Mouse (Mus musculus): ENCODE data around the gene Tshz3. TPM values are rescaled to one million over a fixed set of nuclear protein-coding genes. Genes with fewer than 3 reads are reported as not detected.

The Tshz3 gene
- total and polyA plus RNA-seq, 3 experiments = not detected

- Histone ChIP-seq H3K4me1 (ENCODE audit: control insufficient read depth in 1 of 2, insufficient read depth in 2 of 2, low read length in 2 of 2) (no peaks in the 10 kb centered on the region), H3K79me2 (ENCODE audit: control insufficient read depth, insufficient read depth, low read length, poor library complexity) (no peaks in the 10 kb centered on the region), H3K27me3 (ENCODE audit: control insufficient read depth in 1 of 2, insufficient read depth in 2 of 2, low read length in 2 of 2) (no peaks in the 10 kb centered on the region), H3K27ac (ENCODE audit: control insufficient read depth, low read depth, low read length) (no peak overlapping the region), H3K9me3 (replicated peaks; ENCODE audit: insufficient read depth, low read length) (no peaks in the 10 kb centered on the region), H3K9ac (ENCODE audit: control insufficient read depth, low read depth, low read length, poor library complexity, severe bottlenecking) (no peak overlapping the region), H3K36me3 (ENCODE audit: control insufficient read depth in 1 of 2, insufficient read depth in 2 of 2, low read length in 2 of 2) (no peaks in the 10 kb centered on the region), H3K4me3 (ENCODE audit: control insufficient read depth in 1 of 2, insufficient read depth in 1 of 2, low read depth in 2 of 2, low read length in 2 of 2) (no peak overlapping the region)
- TF ChIP-seq ZC3H11A (IDR thresholded peaks at IDR 0.05; ENCODE audit: low read depth, low read length) (no peak), MEF2A (IDR thresholded peaks at IDR 0.05; ENCODE audit: extremely low read depth, insufficient replicate concordance, low read depth, low read length, poor library complexity, severe bottlenecking) (no peak), TBP (IDR thresholded peaks at IDR 0.05; ENCODE audit: low read depth, low read length) (no peak)
- no peak for DNase-seq (ENCODE audit: low read depth, low spot score)
These were observed 38.7 kb upstream of the Tshz3 start for GRCm38 (mm10) chr7:36659265-36659664.

DNA sequence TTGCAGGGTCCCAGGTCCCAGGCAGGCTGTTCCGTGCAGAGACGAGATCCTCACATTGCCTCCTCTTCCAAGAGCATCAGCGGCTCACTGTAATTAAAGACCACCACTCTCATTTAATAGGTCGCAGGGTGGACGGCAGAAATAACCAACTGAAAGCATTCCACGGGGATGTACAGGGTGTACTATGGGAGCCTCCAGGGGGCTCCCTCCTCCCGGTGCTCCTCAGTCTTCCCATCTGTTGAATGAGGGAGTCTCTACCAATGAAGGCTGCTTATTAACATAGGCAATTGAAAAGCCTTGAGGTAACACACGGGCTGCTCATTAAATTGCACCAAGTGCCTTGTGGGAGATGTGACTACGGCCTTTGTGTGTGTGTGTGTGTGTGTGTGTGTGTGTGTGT is 37.3 kb upstream of the Tshz3 start:
- TF ChIP-seq ZMIZ1 (IDR thresholded peaks at IDR 0.05; ENCODE audit: low read depth, low read length) (no peak), JUND (IDR thresholded peaks at IDR 0.05; ENCODE audit: low read depth, low read length) (no peak), RAD21 (IDR thresholded peaks at IDR 0.05; ENCODE audit: low read depth, low read length) (no peak), MYC (IDR thresholded peaks at IDR 0.05; ENCODE audit: low read depth, low read length) (no peak), USF1 (IDR thresholded peaks at IDR 0.05; ENCODE audit: low read depth, low read length) (no peak), POLR2A (IDR thresholded peaks at IDR 0.05; ENCODE audit: control insufficient read depth in 1 of 2, insufficient read depth in 1 of 2, low read depth in 1 of 2, low read length in 2 of 2, poor library complexity in 1 of 2) (no peak), USF2 (IDR thresholded peaks at IDR 0.05; ENCODE audit: borderline replicate concordance in 1 of 2, insufficient read depth in 1 of 2, low read depth in 1 of 2, low read length in 2 of 2) (no peak), MYB (IDR thresholded peaks at IDR 0.05; ENCODE audit: low read depth, low read length) (no peak), RCOR1 (IDR thresholded peaks at IDR 0.05; ENCODE audit: low read depth, low read length) (no peak), GATA1 (IDR thresholded peaks at IDR 0.05; ENCODE audit: low read depth, low read length) (no peak), TAL1 (IDR thresholded peaks at IDR 0.05; ENCODE audit: low read length) (no peak), HCFC1 (IDR thresholded peaks at IDR 0.05; ENCODE audit: low read depth, low read length) (no peak), CHD1 (IDR thresholded peaks at IDR 0.05; ENCODE audit: low read depth, low read length) (no peak), E2F4 (IDR thresholded peaks at IDR 0.05; ENCODE audit: borderline replicate concordance, low read depth, low read length) (no peak)
- Histone ChIP-seq H3K27me3 (ENCODE audit: control insufficient read depth in 1 of 2, insufficient read depth in 2 of 2, low read length in 2 of 2) (no peaks in the 10 kb centered on the region), H3K9ac (ENCODE audit: control insufficient read depth, low read depth, low read length, poor library complexity, severe bottlenecking) (no peak overlapping the region), H3K27ac (ENCODE audit: control insufficient read depth, low read depth, low read length) (no peak overlapping the region), H3K9me3 (replicated peaks; ENCODE audit: insufficient read depth, low read length) (no peaks in the 10 kb centered on the region), H3K4me3 (ENCODE audit: control insufficient read depth in 1 of 2, insufficient read depth in 1 of 2, low read depth in 2 of 2, low read length in 2 of 2) (no peak overlapping the region), H3K79me2 (ENCODE audit: control insufficient read depth, insufficient read depth, low read length, poor library complexity) (no peaks in the 10 kb centered on the region), H3K36me3 (ENCODE audit: control insufficient read depth in 1 of 2, insufficient read depth in 2 of 2, low read length in 2 of 2) (no peaks in the 10 kb centered on the region), H3K4me1 (ENCODE audit: control insufficient read depth in 1 of 2, insufficient read depth in 2 of 2, low read length in 2 of 2) (no peaks in the 10 kb centered on the region)
- no peak for DNase-seq (ENCODE audit: low read depth, low spot score)
